Mouse (Mus musculus): ENCODE results near the gene Wdr46. TPM values are rescaled to one million over a fixed set of nuclear protein-coding genes. Genes with fewer than 3 reads are reported as not detected.

Wdr46 gene
- polyA plus RNA-seq, 1 experiment from 2014 or later: 20.1 TPM

GRCm38 (mm10) chr17:33916847-33917655 lies 23.4 kb upstream of the Wdr46 start:
- peaks cover 6% of the 10 kb centered on the region for H3K4me1 ChIP-seq (replicated peaks; ENCODE audit: insufficient read depth, low read length)
- WGBS: 68% methylated on average over 31 of the region's 31 CpGs
- no peak for DNase-seq (ENCODE audit: low spot score)
- H3K4me3 ChIP-seq (replicated peaks; ENCODE audit: low read depth, low read length): peak overlapping the region; percentile 63
- no peaks in the 10 kb centered on the region for H3K9me3 ChIP-seq (replicated peaks; ENCODE audit: low read length)
- peaks cover 20% of the 10 kb centered on the region for H3K36me3 ChIP-seq (ENCODE audit: insufficient read depth, low read length)
- ATAC-seq (replicated peaks; ENCODE audit: low FRiP score, low read depth): no peak
- no peaks in the 10 kb centered on the region for H3K27me3 ChIP-seq (ENCODE audit: insufficient read depth, low read length)
- no peak for TF ChIP-seq CTCF (IDR thresholded peaks at IDR 0.05; ENCODE audit: low read depth)
- no peak overlapping the region for H3K27ac ChIP-seq
- peak overlapping the region; percentile 69 for H3K9ac ChIP-seq (ENCODE audit: low read depth, low read length)
- H3K4me2 ChIP-seq (ENCODE audit: low read length): peak overlapping the region; percentile 70

DNA sequence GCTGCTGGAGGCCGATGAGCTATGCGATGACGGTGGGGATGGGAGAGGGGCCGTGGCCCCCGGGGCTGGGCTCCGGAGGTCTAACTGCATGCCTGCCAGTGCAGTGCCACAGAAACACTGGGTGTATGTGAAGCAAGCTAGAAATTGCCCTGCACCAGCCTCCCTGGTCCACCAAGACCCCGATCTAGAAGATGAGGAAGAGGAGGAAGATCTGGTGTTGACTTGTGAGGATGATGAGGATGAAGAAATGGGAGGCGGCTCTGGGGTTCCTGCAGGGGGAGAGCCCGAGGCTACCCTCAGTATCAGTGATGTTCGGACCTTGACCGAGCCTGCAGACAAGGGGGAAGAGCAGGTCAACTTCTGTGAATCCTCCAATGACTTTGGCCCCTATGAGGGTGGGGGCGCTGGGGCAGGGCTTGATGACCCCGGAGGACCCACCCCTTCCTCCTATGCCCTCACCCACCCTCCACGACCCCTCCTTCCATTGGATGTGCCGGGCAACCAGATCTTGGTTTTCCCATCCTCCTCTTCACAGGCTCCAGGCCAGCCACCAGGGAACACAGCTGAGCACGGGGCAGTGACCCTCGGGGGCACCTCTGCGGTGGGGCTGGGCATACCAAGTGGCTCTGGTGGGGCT lies 22.7 kb upstream of the Wdr46 start:
- no peak for ATAC-seq (replicated peaks; ENCODE audit: low FRiP score, low read depth)

GRCm38 (mm10) chr17:33918293-33919203 lies 21.9 kb upstream of the Wdr46 start:
- H3K27ac ChIP-seq: peak overlapping the region; percentile 90; the same call in 1 of the 2 replicates
- H3K27me3 ChIP-seq (ENCODE audit: insufficient read depth, low read length): no peaks in the 10 kb centered on the region
- peak overlapping the region; percentile 95 for H3K4me2 ChIP-seq (ENCODE audit: low read length)
- no peak overlapping the region for H3K9ac ChIP-seq (ENCODE audit: low read depth, low read length)
- no peak for TF ChIP-seq CTCF (IDR thresholded peaks at IDR 0.05; ENCODE audit: low read depth)
- no peaks in the 10 kb centered on the region for H3K9me3 ChIP-seq (replicated peaks; ENCODE audit: low read length)
- DNase-seq (ENCODE audit: low spot score) (no peak), ATAC-seq (replicated peaks; ENCODE audit: low FRiP score, low read depth) (no peak)
- H3K4me3 ChIP-seq (replicated peaks; ENCODE audit: low read depth, low read length): peak overlapping the region; percentile 72; the same call in 1 of the 2 replicates
- 65% methylated on average over 37 of the region's 37 CpGs for WGBS
- peaks cover 9% of the 10 kb centered on the region for H3K36me3 ChIP-seq (ENCODE audit: insufficient read depth, low read length)
- H3K4me1 ChIP-seq (replicated peaks; ENCODE audit: insufficient read depth, low read length): peaks cover 6% of the 10 kb centered on the region

More for the DNA sequence above, 22.7 kb upstream of the Wdr46 start:
- H3K27me3 ChIP-seq (ENCODE audit: insufficient read depth, low read length): no peaks in the 10 kb centered on the region
- no peaks in the 10 kb centered on the region for H3K9me3 ChIP-seq (replicated peaks; ENCODE audit: low read length)
- no peak overlapping the region for H3K9ac ChIP-seq (ENCODE audit: low read depth, low read length)
- no peak overlapping the region for H3K4me2 ChIP-seq (ENCODE audit: low read length)
- DNase-seq (ENCODE audit: low spot score): no peak
- no peak overlapping the region for H3K27ac ChIP-seq
- no peak overlapping the region for H3K4me3 ChIP-seq (replicated peaks; ENCODE audit: low read depth, low read length)
- 82% methylated on average over 18 of the region's 18 CpGs for WGBS
- peaks cover 6% of the 10 kb centered on the region for H3K4me1 ChIP-seq (replicated peaks; ENCODE audit: insufficient read depth, low read length)
- TF ChIP-seq CTCF (IDR thresholded peaks at IDR 0.05; ENCODE audit: low read depth): no peak
- H3K36me3 ChIP-seq (ENCODE audit: insufficient read depth, low read length): peaks cover 15% of the 10 kb centered on the region

DNA sequence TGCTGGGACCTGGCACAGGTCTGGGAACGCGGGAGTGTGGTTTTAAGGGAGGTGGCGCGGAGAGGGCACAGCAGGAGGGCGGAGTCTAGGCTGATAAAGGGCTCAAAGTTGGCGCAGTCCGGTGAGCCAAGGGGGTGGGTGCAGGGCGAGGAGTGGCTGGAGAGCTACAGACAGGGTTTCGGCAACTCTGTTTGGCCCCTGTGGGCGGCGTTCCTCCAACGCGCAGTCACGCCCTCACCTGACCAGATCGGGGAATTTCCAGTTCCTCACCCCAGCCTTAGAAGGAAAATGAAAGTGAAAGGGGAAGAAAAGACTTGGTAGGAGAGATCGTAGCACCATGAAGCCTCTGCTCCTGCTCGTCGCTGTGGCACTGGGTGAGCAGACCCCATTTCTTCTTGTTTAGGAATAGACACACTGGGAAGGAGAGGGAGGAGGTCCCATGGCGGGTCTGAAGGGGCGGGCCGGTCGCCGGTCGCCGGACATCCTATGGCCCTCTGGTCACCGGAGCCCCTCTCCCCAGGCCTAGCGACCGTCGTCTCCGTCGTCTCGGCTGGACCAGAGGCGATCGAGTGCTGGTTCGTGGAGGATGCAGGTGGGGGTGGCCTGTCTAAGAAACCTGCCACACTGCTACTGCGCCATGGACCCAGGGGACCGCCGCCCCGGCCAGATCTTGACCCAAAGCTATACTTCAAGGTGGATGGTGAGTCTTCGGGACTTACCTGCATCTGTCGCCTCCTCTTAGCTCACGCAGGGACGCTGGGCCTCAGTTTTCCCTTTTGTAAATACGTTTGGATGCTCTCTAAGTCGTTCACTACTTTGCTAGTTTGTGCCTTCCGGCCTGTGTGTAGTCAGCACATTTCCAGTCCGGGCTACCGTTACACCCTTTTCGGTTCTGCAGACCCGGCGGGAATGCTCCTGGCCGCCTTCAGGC lies 20.8 kb upstream of the Wdr46 start:
- peak overlapping the region; percentile 72 for H3K4me3 ChIP-seq (replicated peaks; ENCODE audit: low read depth, low read length)
- no peaks in the 10 kb centered on the region for H3K36me3 ChIP-seq (ENCODE audit: insufficient read depth, low read length)
- H3K27me3 ChIP-seq (ENCODE audit: insufficient read depth, low read length): no peaks in the 10 kb centered on the region
- DNase-seq (ENCODE audit: low spot score): peak; percentile 74
- under 1% methylated on average over 51 of the region's 52 CpGs for WGBS
- H3K9ac ChIP-seq (ENCODE audit: low read depth, low read length): peak overlapping the region; percentile 71
- peaks cover 6% of the 10 kb centered on the region for H3K4me1 ChIP-seq (replicated peaks; ENCODE audit: insufficient read depth, low read length)
- H3K27ac ChIP-seq: peak overlapping the region; percentile 90
- TF ChIP-seq CTCF (IDR thresholded peaks at IDR 0.05; ENCODE audit: low read depth): peak; percentile 46
- H3K4me2 ChIP-seq (ENCODE audit: low read length): peak overlapping the region; percentile 95
- ATAC-seq (replicated peaks; ENCODE audit: low FRiP score, low read depth): 0 out of 2 replicates have a peak, but pooled peaks have one; percentile 14
- no peaks in the 10 kb centered on the region for H3K9me3 ChIP-seq (replicated peaks; ENCODE audit: low read length)

- H3K4me3 ChIP-seq (replicated peaks; ENCODE audit: low read depth, low read length): peak overlapping the region; percentile 72
- peak overlapping the region; percentile 90 for H3K27ac ChIP-seq
- TF ChIP-seq CTCF (IDR thresholded peaks at IDR 0.05; ENCODE audit: low read depth): peak; percentile 88
- under 1% methylated on average over 36 of the region's 36 CpGs for WGBS
- H3K27me3 ChIP-seq (ENCODE audit: insufficient read depth, low read length): no peaks in the 10 kb centered on the region
- 0 out of 2 replicates have a peak, but pooled peaks cover 4% of the 10 kb centered on the region for H3K36me3 ChIP-seq (ENCODE audit: insufficient read depth, low read length)
- peak overlapping the region; percentile 95 for H3K4me2 ChIP-seq (ENCODE audit: low read length)
- ATAC-seq (replicated peaks; ENCODE audit: low FRiP score, low read depth) (peak; percentile 53), DNase-seq (ENCODE audit: low spot score) (peak; percentile 90)
- H3K4me1 ChIP-seq (replicated peaks; ENCODE audit: insufficient read depth, low read length): peaks cover 6% of the 10 kb centered on the region
- peak overlapping the region; percentile 71 for H3K9ac ChIP-seq (ENCODE audit: low read depth, low read length)
- H3K9me3 ChIP-seq (replicated peaks; ENCODE audit: low read length): no peaks in the 10 kb centered on the region
Measured at GRCm38 (mm10) chr17:33920282-33921097, 20.0 kb upstream of the Wdr46 start.
